Mouse (Mus musculus) cerebellum, postnatal 14 days (tissue): ENCODE data around the gene Kdm1b.

Experiments used
- DNase-seq, 2 experiments: peaks; one replicate each; pipeline ENCODE4 v3.0.0; 2021; ENCODE audit warnings: mixed read lengths in 2 of 2

Gene Kdm1b

DNA sequence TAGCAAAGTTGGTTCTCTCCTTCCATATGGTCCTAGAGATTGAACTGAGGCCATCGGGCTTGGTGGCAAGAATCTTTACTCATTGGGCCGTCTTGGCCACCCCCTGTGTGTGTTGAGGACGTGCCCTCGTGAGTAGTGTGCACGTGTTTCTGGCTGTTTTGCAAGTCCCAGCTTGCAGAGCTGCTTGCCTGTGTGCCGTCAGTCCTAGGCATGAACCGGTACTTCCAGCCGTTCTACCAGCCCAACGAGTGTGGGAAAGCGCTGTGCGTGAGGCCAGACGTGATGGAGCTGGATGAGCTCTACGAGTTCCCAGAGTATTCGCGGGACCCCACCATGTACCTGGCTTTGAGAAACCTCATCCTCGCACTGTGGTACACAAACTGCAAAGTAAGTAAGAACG lies 19.5 kb downstream of the Kdm1b start:
- DNase-seq: no peak

DNA sequence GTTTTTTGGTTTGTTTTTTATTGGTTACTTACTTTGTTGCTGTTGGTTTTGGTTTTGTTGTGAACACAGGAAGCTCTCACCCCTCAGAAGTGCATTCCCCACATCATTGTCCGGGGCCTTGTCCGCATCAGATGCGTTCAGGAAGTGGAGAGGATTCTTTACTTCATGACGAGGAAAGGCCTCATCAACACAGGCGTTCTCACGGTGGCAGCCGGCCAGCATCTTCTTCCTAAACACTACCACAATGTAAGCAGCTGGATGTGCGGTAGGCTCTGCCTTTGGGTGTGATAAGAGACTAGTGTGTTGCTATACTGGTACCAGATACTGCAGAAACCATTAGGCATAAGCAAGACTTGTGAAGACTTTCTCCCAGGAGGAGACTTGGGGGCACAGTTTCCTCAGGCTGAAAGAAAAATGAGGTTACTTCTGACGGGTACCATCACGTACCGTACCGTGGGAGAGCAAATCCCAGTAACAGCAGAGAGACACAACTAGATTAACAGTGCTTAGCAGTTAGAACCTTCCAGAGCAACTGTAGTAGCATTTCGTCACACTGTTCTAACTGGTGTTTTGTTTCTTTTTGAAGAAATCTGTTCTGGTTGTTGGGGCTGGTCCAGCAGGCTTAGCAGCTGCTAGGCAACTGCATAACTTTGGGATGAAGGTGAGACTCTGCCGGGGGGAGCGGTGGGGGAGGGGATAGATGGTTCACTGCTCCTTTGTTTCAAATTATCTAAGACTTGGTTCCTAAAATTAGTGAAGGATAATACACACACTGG lies 20.9 kb downstream of the Kdm1b start:
- no peak for DNase-seq

DNA sequence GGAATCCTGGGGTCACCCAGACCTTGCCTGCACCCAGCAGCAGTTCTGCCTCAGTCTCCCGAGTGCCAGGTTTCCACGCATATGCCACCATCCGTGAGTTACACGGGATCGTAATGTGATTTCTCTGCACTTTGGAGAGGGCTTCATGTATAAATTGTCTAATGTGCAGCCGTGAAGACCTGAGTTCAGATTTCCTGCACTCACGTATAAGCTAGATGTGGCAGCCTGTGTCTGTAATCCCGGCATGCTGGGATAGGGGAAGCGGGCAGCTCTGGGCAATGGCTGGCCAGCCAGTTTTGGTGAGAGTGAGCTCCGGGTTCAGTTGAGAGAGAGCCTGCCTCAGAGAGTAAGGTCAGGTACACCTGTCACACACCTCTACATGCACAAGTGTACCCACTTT lies 23.2 kb downstream of the Kdm1b start:
- DNase-seq: no peak

DNA sequence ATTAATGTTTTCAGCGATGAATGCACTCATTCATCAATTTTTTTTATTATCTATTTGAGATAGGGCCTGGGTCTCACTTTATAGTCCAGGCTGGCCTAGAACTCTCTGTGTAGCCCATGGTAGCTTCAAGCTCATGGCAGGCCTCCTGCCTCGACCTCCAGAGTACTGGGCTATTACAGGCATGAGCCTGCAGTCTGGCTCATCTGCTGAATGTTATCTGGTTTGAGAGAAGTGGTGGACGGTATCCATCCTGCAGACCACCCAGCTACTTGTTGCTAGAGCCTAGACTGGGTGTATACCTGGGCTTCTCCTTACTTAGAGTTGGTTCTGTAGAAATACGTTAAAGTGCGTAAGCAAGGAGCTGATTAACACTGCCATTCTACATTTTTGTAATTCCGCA lies 23.7 kb downstream of the Kdm1b start:
- DNase-seq: no peak

DNA sequence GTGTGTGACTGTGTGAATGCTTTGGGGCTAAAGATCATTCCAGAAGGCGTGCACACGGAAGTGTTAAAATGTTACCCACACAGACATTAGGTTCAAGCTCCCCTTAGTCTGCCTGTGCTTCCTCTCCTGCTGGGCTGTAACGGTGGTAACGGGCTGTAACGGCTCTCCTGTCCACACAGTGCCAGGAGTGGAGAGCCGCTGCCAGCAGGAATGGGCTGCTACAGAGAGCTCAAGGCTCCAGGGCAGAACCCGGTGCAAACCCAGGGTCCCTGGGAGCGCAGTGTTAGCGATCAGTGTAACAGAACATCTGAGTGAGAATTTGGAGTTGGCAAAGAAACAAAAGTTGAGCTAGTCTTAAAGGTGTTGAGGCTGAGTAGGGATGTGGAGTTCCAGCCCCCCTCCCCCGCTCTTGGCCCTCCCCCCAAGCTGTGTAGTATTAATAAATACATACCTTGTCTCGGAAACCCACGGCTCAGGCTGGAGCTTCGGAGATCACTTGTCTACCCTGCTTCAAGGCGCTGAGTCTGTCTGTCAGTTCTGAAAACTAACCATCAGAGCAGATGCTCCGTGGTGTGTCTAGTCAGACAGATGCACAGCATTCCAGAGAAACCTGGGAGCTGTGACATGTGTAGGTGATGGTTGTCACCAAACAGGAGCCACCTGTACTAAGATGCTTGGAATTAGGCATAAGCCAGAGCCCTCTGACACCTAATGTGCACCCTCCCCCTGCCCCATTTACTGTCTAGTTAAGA lies 27.2 kb downstream of the Kdm1b start:
- no peak for DNase-seq

DNA sequence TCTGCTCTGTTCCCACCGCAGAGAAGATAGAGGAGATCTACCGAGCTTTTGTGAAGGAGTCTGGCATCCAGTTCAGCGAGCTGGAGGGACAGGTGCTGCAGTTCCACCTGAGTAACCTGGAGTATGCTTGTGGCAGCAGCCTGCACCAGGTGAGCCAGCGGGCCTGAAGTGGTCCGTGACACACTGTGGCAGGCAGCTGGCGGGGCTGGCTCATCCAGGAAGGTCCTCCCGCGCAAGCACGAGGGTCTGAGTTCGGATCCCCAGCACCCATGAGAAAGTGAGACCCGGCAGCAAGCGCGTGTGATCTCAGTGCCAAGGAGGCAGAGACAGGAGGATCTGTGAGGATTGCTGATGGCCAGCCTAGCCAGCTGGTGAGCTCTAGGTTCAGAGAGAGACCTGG lies 28.6 kb downstream of the Kdm1b start:
- DNase-seq: no peak

DNA sequence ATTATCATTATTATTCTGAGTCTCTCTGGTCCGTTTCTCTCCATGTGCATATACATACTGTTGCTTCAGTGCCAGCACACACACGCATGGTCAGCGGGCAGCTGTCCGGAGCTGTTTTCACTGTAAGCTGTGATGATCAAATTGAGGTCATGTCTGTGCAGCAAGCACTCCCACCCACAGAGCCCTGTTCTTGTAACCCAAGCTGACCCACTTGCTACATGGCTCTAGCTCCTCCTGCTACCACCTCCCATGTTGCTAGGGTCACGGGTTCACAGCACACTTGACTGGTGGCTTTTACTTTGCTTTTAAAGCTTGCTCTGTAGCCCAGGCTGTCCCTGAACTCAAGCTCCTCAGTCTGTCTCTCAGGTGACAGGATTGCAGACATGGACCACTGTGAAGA lies 29.2 kb downstream of the Kdm1b start:
- DNase-seq: no peak

DNA sequence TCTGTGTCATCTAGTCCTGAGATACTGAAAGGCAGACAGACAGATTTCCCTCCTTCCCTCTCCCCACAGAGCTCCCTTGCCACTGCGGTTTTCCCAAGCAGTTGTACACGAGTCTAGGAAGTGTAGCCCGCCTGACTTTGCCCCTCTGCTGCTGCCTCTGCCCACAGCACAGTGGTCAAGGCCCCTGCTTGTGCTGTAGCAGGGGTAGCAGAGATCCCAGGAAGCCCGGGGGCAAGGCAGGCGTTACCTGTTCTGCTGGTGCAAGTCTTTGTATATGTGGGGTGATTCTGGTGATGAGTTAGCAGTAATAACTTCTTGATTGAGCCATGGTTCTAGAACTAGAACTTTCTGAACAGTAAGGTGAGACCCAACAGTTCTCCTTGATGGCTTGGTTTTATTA lies 32.9 kb downstream of the Kdm1b start:
- DNase-seq: no peak

DNA sequence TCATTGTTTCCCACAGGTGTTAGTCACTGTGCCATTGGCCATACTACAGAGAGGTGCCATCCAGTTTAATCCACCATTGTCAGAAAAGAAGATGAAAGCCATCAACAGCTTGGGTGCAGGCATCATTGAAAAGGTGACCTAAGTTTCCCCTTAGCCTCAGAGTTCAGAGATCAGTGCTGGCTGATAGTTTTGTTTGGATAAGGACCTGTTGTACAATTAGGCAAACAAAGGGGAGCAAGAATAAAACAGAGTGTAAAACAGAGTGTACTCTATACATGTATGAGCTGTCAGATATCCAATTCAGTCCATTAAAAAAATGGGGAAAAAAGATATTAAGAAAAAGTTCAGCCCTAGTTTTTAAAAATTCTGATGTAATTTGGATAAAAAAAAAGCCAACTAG lies 34.1 kb downstream of the Kdm1b start:
- DNase-seq: no peak

DNA sequence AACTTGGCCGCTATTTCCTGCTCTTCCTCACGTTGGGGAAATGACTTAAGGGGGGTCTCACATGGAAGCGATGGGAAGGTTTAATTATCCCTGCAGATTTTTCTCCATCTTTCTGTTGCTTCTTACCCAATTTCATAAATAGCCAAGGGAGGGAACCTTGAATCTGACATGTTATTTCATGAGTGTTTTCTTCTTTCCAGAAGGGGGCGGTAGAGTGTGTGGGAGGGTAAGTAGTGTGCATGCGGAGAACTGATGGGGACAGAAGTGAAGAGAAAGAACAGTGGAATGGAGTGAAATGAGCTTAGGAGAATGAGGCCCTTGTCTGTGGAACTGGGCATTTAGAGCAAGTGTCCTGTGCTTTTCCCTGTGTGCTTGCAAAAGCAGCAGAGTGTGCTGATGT lies 35.5 kb downstream of the Kdm1b start:
- DNase-seq: no peak

DNA sequence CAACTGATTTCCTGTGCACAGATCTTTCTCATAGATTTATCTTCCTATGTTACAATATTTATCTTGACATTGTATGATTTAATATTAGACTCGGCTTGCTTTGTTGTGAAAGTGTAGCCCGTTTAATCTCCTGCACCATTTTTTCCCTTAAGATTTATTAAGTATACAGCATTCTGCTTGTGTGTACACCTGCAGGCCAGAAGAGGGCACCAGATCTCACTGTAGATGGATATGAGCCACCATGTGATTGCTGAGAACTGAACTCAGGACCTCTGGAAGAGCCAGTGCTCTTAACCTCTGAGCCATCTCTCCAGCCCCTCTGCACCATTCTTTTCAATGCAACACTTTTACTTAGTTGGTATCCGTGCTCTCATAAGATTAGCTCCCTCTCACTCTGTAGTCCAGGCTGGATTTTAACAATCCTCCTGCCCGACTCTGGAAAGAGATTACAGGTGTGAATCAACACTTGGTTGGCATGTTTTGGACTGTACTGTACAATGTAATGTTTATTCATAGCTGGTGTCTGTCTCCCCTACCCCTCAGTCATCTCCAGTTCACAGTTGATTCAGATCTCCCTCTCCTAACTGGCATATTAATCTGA lies 37.7 kb downstream of the Kdm1b start:
- DNase-seq: no peak

DNA sequence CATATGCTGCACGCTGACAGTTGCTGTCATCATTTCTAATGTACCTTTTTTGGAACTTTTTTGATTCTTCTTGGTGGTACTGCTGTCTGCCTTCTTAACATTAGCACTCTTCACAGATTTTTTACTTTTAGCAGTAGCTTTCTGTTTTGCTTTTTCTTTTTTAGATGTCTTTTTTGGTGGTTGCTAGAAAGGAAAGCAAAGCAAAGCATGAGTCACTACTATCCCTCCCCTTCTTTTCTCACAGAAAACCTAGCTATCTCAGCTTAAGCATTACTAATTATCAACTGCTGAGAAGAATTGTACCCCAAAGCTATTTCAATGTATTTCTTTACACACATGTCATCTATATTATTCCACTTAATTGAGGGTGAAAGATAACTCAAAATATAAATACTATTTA lies 45.1 kb downstream of the Kdm1b start:
- no peak for DNase-seq

DNA sequence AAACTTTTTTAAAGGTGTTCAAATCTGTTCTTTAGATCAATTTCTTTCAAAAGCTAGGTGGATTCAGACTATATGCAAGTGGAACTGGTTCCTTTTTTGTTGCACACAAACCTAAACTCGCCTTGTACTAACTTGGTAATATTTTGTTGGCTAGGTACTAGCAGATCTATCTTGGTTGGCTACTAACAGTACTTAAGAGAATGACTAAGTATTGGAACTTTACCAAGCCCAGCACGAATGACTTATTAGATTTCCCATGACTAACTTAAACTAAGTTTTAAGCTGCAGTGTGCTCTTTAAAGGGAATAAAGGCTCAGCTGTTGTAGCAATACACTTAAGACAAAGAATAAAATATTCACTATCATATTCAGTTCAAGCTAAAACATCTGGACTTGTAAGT lies 46.0 kb downstream of the Kdm1b start:
- no peak for DNase-seq

DNA sequence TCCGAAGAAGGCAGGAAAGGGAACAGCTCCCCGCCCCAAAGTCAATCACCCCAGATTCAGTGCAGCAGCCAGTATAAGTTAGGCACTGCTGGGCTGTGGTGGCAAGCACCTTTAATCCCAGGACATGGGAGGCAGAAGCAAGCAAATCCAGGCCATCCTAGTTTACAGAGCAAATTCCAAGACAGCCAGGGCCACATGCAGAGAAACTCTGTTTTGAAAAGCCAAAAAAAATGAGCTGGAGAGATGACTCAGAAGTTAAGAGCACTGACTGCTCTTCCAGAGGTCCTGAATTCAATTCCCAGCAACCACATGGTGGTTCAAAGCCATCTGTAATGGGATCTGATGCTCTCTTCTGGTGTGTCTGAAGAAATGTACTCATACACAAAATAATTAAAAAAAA lies 50.5 kb downstream of the Kdm1b start:
- no peak for DNase-seq

DNA sequence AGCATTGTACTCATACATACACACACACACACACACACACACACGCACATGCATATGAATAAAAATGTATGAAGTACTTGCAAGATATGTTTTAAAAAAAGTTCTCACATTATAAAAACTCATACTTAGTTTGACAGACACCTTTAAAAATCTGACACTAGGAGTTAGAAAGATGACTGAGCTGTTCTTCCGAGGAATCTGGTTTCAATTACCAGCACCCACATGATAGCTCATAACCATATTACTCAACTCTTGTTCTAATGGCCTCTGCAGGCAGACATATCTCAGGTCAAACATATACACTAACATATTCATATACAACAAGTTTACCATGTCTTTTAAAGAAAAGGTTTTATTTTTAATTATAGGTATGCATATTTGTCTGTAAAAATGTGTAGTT lies 53.3 kb downstream of the Kdm1b start:
- DNase-seq: no peak

DNA sequence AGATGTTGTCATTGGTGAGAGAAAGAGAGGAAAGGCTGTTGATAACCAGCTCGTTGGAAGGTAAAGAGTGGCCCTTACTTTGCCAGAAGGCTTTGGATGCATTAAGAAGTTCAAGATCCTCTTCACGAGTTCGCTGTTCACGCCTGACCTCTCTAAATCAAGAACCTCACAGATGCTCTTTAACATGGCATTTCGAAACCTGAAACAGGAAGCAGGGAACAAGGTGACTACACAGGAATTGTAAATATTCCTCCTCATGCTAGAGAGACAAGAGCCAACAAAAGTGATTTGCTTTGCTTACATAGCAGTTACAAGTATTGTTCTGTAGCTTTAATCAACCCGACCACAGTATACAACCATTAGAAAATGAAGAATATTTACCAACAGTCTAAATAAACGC lies 56.0 kb downstream of the Kdm1b start:
- DNase-seq: no peak

DNA sequence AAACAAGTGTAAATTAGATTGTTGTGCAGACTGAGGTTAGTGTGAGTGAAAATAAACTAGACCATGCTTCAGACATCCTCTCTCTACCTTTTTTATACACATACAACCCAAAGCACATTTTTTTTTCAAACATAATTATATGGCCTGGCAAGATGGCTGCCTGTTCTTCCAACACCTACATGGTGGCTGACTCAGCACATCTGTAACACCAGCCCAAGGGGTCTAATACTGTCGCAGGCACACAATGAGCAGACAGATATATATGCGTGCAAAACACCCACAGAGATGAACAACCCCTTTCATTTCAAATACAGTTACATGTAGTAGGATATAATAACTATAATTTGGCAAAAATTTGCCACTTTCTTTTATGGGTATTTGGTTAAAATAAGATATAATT lies 57.3 kb downstream of the Kdm1b start:
- no peak for DNase-seq

DNA sequence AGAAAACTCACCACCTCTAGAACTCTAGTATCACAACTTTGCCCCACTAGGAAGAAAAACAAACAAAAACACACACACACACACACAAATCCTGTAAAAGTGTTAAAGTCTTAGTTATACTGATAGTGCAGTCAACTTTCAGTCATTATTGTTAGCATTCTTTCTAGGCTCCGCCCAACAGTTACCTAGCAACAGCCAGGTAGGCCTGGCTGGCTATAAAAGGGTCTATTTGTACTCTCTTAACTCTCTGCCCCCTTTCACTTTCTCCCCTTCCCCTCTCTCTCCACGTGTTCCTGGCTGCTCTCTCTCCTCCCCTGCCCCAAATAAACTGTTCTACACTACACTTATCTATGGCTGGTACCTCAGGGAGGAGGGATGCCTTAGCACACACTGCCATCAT lies 60.8 kb downstream of the Kdm1b start:
- DNase-seq: no peak

DNA sequence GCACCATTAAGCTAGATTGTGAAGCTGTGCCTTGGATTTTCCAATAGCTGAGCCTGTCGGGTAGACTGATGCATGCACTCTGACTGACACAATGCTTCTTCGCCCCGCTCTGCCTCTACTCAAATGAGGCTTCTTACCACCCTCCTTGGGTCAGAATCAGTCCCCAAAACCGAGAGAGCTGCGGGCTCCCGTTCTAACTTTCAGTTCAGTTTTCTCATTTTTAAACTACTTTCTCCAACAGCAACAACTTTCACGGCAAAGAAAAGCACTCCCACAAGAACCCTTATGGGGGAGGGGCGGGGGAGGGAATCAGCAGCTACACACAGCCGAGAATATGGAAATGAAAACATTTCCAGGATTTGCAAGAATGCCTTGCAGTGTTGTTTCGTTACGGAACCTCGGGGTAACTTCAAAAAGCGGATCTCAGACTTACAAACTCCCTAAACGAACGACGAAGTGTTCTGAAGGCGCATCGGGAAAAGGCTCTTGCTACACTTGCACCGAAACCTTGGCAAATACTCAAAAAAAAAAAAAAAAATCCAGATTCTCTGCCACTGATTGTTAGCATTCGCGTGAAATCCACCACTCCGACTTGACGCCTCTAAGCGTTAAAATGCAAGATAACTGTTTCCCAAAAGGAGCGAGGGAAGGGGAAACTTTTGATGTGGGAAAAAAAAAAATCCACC lies 61.7 kb downstream of the Kdm1b start:
- peak; percentile 43 to 55 for DNase-seq

DNA sequence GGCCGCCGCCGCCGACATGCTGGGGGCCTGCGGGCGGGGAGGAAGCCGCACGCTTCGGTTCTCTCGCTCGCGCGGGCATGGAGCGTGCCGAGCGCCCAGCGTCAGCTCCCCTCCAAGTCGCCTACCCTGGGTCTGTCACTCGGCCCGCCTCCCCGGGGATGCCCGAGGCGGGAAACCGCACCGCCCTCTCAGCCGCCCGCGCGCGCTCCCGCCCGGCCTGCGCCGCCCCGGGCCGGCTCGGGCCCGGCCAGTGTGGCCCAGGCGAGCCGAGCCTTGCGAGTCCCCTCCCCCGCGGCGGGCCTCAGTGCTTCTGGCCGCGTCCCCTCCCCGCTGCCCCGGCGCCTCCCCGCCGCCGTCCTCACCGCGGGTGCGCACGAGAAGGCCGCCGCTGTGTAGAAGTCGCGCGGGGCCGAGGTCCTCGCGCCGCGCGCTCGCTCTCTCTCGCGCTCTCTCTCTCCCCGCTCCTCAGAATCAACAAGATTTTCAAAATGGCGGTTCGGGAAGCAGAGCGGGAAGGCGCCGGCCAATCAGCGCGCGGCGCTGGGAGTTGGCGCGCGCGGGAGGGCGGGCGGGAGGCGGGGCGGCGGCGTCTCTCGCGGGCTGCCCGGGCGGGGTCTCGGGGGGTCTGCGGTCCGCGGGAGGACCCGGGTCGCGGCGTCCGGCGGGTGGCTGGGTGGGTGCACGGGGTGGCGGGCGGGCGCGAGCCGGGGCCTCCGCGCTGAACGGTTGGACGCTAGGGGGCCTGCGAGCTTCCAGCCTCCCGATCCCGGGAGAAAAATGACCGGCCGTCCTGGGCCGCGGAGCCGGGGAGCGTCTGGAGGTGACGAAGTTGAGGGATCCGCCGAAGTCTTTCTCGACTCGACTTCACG lies 62.6 kb downstream of the Kdm1b start, which contains the start of gene Dek:
Gene Dek (minus strand): TSS at position 491 of the 869 bp plus-strand sequence.
- peak; percentile 86 to 88 for DNase-seq

DNA sequence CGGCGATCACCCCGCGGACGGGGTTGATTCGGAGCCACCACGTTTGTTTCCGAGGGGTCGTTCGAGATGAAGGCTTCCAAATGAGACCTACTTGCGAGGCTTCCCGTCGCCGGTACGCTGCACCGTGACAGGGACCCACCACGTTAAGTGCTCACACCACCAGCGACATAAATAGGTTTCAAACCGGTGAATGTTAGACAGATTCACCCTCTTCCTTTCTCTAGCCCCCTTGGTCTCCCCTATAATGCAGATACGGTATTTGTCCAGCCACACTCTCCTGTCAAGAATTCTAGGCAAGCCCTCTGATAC lies 63.2 kb downstream of the Kdm1b start:
- no peak for DNase-seq

DNA sequence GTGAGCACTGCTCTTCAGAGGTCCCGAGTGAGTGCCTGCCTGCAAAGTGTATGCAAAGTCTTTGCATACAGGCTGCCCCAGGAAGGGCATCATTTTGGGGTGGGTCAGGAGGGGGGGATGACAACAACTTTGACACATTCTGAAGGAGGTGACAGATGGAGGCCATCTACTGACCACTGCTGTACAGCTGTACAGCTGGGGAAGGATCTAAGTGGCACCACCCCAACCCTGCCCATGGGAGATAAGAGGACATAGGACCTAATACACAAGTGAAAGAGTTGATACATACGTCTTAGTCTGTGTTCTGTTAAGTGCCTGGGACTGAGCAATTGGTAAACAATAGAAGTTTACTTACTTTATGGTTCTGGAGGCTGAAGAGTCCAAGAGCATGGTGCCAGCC lies 65.9 kb downstream of the Kdm1b start:
- DNase-seq: no peak

DNA sequence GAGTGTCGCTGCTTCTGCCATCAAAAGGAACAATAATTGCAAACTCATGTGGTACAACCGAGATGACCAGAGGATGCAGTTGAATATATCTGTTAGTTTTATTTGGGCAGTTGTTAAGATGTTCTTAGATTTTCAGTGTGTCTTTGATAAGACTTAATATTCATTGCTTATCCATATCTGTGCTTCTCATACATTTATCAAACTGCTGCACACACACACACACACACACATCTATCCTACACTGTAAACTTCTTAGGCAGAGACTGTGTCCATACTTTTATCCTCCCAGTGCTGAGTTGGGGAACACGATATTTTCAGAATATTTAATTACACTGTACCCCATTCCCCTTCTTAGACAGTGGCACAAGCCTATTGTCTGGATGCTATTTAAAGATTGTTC lies 67.9 kb downstream of the Kdm1b start:
- no peak for DNase-seq
